Mouse (Mus musculus) lung, postnatal 0 days (tissue): ENCODE measurements around the gene Ddr1.

Source experiments
- CTCF ChIP-seq: IDR thresholded peaks from 2 replicates; pipeline ENCODE4 v1.5.1; 2016; ENCODE audit warnings: antibody characterized with exemption, mild to moderate bottlenecking
- EP300 ChIP-seq: IDR thresholded peaks from 2 replicates; pipeline ENCODE4 v1.6.1; 2016; ENCODE audit warnings: antibody characterized with exemption, mild to moderate bottlenecking, control low read depth

- TF ChIP-seq EP300 (no peak), CTCF (peak; percentile 72)
These were observed 1.4 kb upstream of the Ddr1 start for GRCm38 (mm10) chr17:35705836-35706235.
